Mouse (Mus musculus) forebrain, embryonic 13.5 days (tissue): ENCODE measurements around the gene Nfia. TPM values are rescaled to one million over a fixed set of nuclear protein-coding genes. Genes with fewer than 3 reads are reported as not detected.

ENCODE experiments used
- ATAC-seq: fragments of 200-750 bp; cut with Nextera tagmentation; 2 replicates; pipeline ENCODE4 v1.8.0; 2017
- H3K27ac ChIP-seq: fragments of 300-500 bp; sonication (generic); 2 replicates; pipeline ENCODE4 v1.5.1; 2015; ENCODE audit warnings: inconsistent platforms, mild to moderate bottlenecking, moderate library complexity
- H3K27me3 ChIP-seq: fragments of 300-500 bp; sonication (generic); 2 replicates; pipeline ENCODE4 v1.6.1; 2015; ENCODE audit warnings: mild to moderate bottlenecking, inconsistent platforms
- H3K36me3 ChIP-seq: fragments of 300-500 bp; sonication (generic); 2 replicates; pipeline ENCODE4 v1.6.1; 2015; ENCODE audit warnings: mild to moderate bottlenecking, inconsistent platforms; ENCODE audit not compliant: poor library complexity, severe bottlenecking
- H3K4me1 ChIP-seq: fragments of 300-500 bp; sonication (generic); 2 replicates; pipeline ENCODE4 v1.6.1; 2015; ENCODE audit warnings: inconsistent platforms
- H3K4me2 ChIP-seq: fragments of 300-500 bp; sonication (generic); 2 replicates; pipeline ENCODE4 v1.6.1; 2015; ENCODE audit warnings: inconsistent platforms, mild to moderate bottlenecking, moderate library complexity
- H3K4me3 ChIP-seq: fragments of 300-500 bp; sonication (generic); 2 replicates; pipeline ENCODE4 v1.5.1; 2015; ENCODE audit warnings: mild to moderate bottlenecking, inconsistent platforms
- H3K9ac ChIP-seq: fragments of 300-500 bp; sonication (generic); 2 replicates; pipeline ENCODE4 v1.6.1; 2015; ENCODE audit warnings: mild to moderate bottlenecking, inconsistent platforms
- H3K9me3 ChIP-seq: fragments of 300-500 bp; sonication (generic); replicated peaks from 2 replicates; pipeline ENCODE4 v1.6.1; 2016; ENCODE audit warnings: inconsistent platforms
- WGBS: fragments of 180-500 bp; shearing (Covaris S2); methylation state at CpG from one replicate; pipeline ENCODE4 v1.1.7; 2015; 5-methylcytosine and 5-hydroxymethylcytosine counted together
- polyA plus RNA-seq: library from polyadenylated mRNA; unstranded; fragments of >200 nt; fragmentation: Nextera tagmentation; extraction: Ambion mirVana; gene quantifications from 2 replicates; pipeline ENCODE4 v1.2.1, GENCODE M21; 2015

The Nfia gene
- polyA plus RNA-seq, 1 experiment from 2014 or later: 121 TPM

DNA sequence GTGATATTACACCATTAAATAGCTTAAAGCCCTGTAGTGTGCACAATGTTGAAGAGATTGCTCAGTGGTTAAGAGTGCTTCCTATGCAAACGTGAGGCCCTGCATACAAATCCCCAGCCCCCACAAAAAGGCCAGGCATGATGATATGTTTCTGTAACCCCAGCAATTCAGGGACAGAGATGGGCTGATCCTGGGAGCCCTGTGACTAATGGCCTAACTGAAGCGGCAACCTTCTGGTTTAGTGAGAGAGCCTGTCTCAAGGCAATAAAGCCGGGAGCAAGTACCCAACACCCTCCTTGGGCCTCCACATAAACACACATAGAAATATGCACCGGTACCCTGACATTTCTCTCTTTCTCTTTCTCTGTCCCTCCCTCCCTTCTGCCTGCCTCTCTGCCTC is 153.1 kb downstream of the Nfia start:
- Histone ChIP-seq H3K4me2 (peak overlapping the region; percentile 27), H3K9ac (no peak overlapping the region), H3K27ac (peak overlapping the region; percentile 57; the same call in 1 of the 2 replicates), H3K36me3 (no peaks in the 10 kb centered on the region), H3K9me3 (no peaks in the 10 kb centered on the region), H3K4me1 (peaks cover 69% of the 10 kb centered on the region), H3K4me3 (no peak overlapping the region), H3K27me3 (no peaks in the 10 kb centered on the region)
- no peak for ATAC-seq
- WGBS: 44% methylated on average over 4 of the region's 4 CpGs

DNA sequence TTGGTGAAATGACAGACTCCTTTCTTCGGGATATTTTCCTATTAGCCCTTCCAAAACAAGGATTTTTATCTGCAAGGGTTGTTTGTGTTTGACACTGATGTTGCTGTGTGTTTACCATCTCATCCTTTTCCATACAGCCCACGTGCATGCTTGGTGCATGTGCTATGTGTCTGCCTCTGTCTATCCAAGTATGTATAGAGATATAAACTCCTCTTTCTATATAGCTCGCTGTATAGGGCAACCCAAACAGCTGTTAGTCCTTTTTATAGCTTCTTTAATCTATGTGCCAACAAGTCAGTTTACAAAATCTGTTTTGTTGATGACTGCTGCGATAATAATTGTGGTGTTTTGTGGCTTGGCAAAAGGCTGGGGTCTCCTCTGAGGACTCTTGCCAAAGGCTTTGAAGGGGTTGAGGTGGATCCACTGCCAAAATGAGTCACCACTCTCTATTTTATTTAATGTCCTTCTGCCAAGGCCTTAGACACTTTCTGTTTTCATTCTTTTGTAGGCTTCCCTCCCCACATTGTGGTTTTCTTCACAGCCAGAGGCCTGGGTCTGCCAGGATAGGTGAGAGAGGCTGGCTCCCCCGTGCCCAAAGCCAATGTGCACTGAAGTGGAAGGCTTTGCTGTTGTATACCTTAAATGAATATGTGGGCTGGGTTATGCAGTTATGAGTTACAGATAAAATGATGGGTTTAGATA is 154.2 kb downstream of the Nfia start:
- no peaks in the 10 kb centered on the region for H3K9me3 ChIP-seq
- H3K27ac ChIP-seq: peak overlapping the region; percentile 54
- H3K4me2 ChIP-seq: peak overlapping the region; percentile 19
- peaks cover 72% of the 10 kb centered on the region for H3K4me1 ChIP-seq
- no peak overlapping the region for H3K9ac ChIP-seq
- peak; percentile 70 for ATAC-seq
- no peak overlapping the region for H3K4me3 ChIP-seq
- no peaks in the 10 kb centered on the region for H3K27me3 ChIP-seq
- H3K36me3 ChIP-seq: no peaks in the 10 kb centered on the region
- 48% methylated on average over 5 of the region's 5 CpGs for WGBS

- H3K4me3 ChIP-seq: no peak overlapping the region
- H3K9me3 ChIP-seq: no peaks in the 10 kb centered on the region
- 47% methylated on average over 3 of the region's 3 CpGs for WGBS
- 0 out of 2 replicates have a peak overlapping the region, but pooled peaks have one; percentile 19 for H3K4me2 ChIP-seq
- peak overlapping the region; percentile 54; the same call in 1 of the 2 replicates for H3K27ac ChIP-seq
- H3K27me3 ChIP-seq: no peaks in the 10 kb centered on the region
- H3K9ac ChIP-seq: no peak overlapping the region
- no peak for ATAC-seq
- H3K36me3 ChIP-seq: no peaks in the 10 kb centered on the region
- H3K4me1 ChIP-seq: peaks cover 74% of the 10 kb centered on the region
These were observed 154.7 kb downstream of the Nfia start for GRCm38 (mm10) chr4:97927309-97927656.

DNA sequence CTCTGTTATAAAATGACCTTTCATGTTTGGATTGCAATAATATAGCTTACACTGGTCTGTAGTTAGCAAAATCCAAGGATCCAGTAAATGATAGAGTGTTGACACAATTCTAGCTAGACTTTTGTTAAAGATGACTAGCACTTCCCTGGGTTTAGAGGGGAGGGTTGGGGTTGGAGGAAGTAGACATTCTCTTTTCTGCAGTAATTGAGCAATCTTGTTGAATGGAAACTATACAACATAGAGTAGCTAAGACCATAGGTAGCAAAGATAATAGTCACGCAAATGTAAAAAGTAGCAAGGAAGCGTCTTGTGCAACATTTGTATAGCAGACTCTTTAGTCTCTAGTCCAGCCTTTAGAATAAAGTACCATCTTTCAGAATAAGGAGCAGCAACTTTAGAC is 163.8 kb downstream of the Nfia start:
- 75% methylated on average over 2 of the region's 2 CpGs for WGBS
- Histone ChIP-seq H3K4me3 (no peak overlapping the region), H3K36me3 (no peaks in the 10 kb centered on the region), H3K4me2 (no peak overlapping the region), H3K9ac (no peak overlapping the region), H3K4me1 (peaks cover 52% of the 10 kb centered on the region), H3K27ac (peak overlapping the region; percentile 14; the same call in 1 of the 2 replicates), H3K9me3 (no peaks in the 10 kb centered on the region), H3K27me3 (no peaks in the 10 kb centered on the region)
- no peak for ATAC-seq

DNA sequence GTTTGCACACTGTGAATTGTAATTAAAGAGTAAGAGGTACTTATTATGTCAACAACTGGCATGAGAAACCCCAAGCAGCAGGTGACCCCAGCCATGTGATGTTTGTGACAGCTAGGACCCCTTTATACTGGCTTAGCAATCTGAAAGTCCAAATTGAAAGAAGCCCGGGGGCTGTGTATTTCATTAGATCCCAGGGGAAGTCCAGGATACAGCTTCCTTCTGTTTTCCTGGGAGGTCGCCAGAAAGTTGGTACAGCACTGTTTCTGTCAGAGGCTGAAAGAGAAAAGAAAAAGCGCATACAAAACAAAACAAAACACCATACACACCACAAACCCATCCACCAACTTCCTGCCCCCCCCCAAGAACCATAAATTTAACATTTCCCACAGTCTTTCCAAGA is 164.4 kb downstream of the Nfia start:
- Histone ChIP-seq H3K36me3 (no peaks in the 10 kb centered on the region), H3K4me1 (peaks cover 51% of the 10 kb centered on the region), H3K27ac (0 out of 2 replicates have a peak overlapping the region, but pooled peaks have one; percentile 14), H3K4me2 (no peak overlapping the region), H3K4me3 (no peak overlapping the region), H3K9ac (no peak overlapping the region), H3K9me3 (no peaks in the 10 kb centered on the region), H3K27me3 (no peaks in the 10 kb centered on the region)
- peak; percentile 67 for ATAC-seq
- WGBS: 31% methylated on average over 3 of the region's 3 CpGs

GRCm38 (mm10) chr4:97939492-97939891 is 167.0 kb downstream of the Nfia start:
- Histone ChIP-seq H3K4me1 (peaks cover 48% of the 10 kb centered on the region), H3K36me3 (peaks cover 7% of the 10 kb centered on the region; the same call in 1 of the 2 replicates), H3K4me3 (no peak overlapping the region), H3K9me3 (no peaks in the 10 kb centered on the region), H3K27me3 (no peaks in the 10 kb centered on the region), H3K9ac (no peak overlapping the region), H3K27ac (no peak overlapping the region), H3K4me2 (no peak overlapping the region)
- WGBS: 75% methylated on average over 4 of the region's 4 CpGs
- no peak for ATAC-seq

DNA sequence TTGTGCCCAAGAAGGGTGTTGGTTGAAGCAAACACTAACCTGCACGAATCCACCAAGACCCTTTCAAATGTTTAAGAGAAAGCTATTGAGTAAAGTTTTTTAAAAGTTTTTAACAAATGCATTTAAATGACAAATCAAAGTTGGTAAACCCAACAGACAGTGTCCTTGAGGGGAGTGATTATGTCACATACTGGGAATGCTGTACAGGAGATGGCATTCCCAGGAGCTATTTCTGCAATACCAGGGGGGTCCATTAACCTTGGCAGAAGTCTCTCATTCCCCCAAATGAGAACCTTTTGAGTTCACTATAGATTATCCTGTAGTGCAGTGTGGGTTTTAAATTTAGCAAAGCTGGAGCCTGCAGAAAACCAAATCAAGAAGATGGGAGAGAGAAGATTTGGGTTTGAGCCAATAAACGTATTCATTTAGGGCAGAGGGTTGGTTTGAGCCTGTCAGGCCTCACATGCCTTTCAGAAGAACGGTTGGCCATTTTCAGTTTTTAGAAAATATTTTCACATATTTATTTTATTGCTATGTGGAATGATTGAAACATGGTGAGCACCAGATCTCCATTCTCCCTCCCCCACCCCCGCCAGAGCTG is 167.5 kb downstream of the Nfia start:
- Histone ChIP-seq H3K4me1 (peaks cover 48% of the 10 kb centered on the region), H3K27me3 (no peaks in the 10 kb centered on the region), H3K9me3 (no peaks in the 10 kb centered on the region), H3K4me3 (no peak overlapping the region), H3K4me2 (no peak overlapping the region), H3K27ac (no peak overlapping the region), H3K9ac (no peak overlapping the region), H3K36me3 (peaks cover 7% of the 10 kb centered on the region; the same call in 1 of the 2 replicates)
- 78% methylated on average over 4 of the region's 4 CpGs for WGBS
- ATAC-seq: no peak

GRCm38 (mm10) chr4:97941616-97942015 is 169.1 kb downstream of the Nfia start:
- Histone ChIP-seq H3K4me3 (no peak overlapping the region), H3K4me2 (no peak overlapping the region), H3K4me1 (peaks cover 39% of the 10 kb centered on the region), H3K27ac (0 out of 2 replicates have a peak overlapping the region, but pooled peaks have one; percentile 15), H3K27me3 (no peaks in the 10 kb centered on the region), H3K9me3 (no peaks in the 10 kb centered on the region), H3K36me3 (peaks cover 7% of the 10 kb centered on the region; the same call in 1 of the 2 replicates), H3K9ac (no peak overlapping the region)
- WGBS: 83% methylated on average over 8 of the region's 8 CpGs
- no peak for ATAC-seq

DNA sequence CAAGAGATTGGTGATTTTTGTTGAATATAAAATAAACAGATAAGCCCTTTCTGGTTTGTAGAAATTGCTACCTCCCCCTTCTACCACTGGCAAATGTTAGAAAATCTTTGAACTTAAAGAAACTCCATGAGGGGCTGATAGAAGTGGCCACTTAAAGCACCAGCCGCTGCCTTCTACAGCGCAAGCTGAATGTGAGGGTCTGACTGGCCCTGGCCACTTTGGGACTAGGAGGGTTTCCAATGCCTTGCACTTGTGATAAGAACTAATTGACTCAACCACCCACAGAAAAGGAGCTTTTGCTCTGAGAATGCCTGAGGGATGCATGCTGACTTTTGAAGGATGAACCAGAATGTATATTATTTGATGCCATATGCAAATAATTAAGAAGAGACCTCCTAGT is 171.8 kb downstream of the Nfia start:
- no peak overlapping the region for H3K4me2 ChIP-seq
- H3K9me3 ChIP-seq: no peaks in the 10 kb centered on the region
- no peak overlapping the region for H3K9ac ChIP-seq
- no peak overlapping the region for H3K27ac ChIP-seq
- H3K27me3 ChIP-seq: no peaks in the 10 kb centered on the region
- peaks cover 7% of the 10 kb centered on the region; the same call in 1 of the 2 replicates for H3K36me3 ChIP-seq
- ATAC-seq: no peak
- H3K4me3 ChIP-seq: no peak overlapping the region
- peaks cover 44% of the 10 kb centered on the region for H3K4me1 ChIP-seq
- 81% methylated on average over 2 of the region's 2 CpGs for WGBS

DNA sequence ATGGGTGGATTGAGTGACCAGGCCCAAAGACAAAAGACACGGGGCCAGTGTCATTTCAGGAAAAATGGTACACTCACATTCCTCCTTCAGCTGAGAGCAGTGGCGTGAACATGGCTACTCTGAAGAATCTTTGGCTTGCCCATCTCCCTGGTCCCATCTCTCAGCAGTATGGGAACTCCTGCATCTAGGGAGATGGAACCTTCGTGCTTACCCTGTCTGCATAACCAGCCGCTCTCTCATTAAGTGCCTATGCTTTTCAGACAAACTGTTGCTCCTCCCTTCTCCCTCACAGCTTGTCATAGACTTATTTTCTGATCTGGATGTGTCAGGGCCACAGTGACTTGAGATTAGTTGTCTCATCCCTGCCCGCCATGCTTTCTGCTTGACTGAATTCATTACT is 174.9 kb downstream of the Nfia start:
- Histone ChIP-seq H3K4me1 (peaks cover 62% of the 10 kb centered on the region), H3K9ac (no peak overlapping the region), H3K36me3 (peaks cover 7% of the 10 kb centered on the region; the same call in 1 of the 2 replicates), H3K9me3 (no peaks in the 10 kb centered on the region), H3K27ac (peak overlapping the region; percentile 59), H3K4me2 (no peak overlapping the region), H3K4me3 (no peak overlapping the region), H3K27me3 (no peaks in the 10 kb centered on the region)
- WGBS: 32% methylated on average over 5 of the region's 5 CpGs
- 0 out of 2 replicates have a peak, but pooled peaks have one; percentile 28 for ATAC-seq

DNA sequence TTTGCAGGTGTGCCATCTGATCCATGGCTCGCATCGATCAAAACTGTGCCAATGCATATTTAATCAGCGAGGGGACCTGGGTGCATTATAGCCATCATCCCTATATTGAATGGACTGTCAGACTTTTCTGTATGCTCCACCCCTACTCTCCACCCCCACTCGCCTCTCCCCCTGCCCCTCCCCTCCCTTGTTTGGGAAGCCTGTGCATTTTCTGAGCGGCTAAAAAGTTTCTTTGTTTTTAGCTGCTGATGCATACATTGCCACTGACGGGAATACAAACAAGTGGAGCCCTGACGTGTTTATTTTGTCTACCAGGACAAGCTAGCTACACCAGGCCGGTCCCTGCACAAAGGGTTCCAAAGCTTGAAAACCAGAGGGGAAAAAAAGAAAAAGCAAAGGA is 175.7 kb downstream of the Nfia start:
- H3K4me2 ChIP-seq: 0 out of 2 replicates have a peak overlapping the region, but pooled peaks have one; percentile 8
- peaks cover 66% of the 10 kb centered on the region for H3K4me1 ChIP-seq
- H3K36me3 ChIP-seq: peaks cover 5% of the 10 kb centered on the region; the same call in 1 of the 2 replicates
- peak; percentile 80 for ATAC-seq
- no peak overlapping the region for H3K4me3 ChIP-seq
- no peaks in the 10 kb centered on the region for H3K9me3 ChIP-seq
- peak overlapping the region; percentile 59 for H3K27ac ChIP-seq
- 9% methylated on average over 8 of the region's 8 CpGs for WGBS
- no peaks in the 10 kb centered on the region for H3K27me3 ChIP-seq
- no peak overlapping the region for H3K9ac ChIP-seq

- Histone ChIP-seq H3K27ac (no peak overlapping the region), H3K4me3 (no peak overlapping the region), H3K36me3 (no peaks in the 10 kb centered on the region), H3K4me2 (no peak overlapping the region), H3K9ac (no peak overlapping the region), H3K27me3 (no peaks in the 10 kb centered on the region), H3K9me3 (no peaks in the 10 kb centered on the region), H3K4me1 (peaks cover 75% of the 10 kb centered on the region)
- WGBS: 65% methylated on average over 10 of the region's 10 CpGs
- ATAC-seq: no peak
These were observed 178.0 kb downstream of the Nfia start for GRCm38 (mm10) chr4:97950341-97951071.
